Mouse (Mus musculus) cortical plate, adult 2 months (tissue): ENCODE measurements at regions not wholly inside any gene's neighbourhood (a gene's known extent, or its start where the extent isn't known, plus 50 kb on each side); places are given as distances from the start of the nearest gene placed in this dataset.

Experiments used
- H3K27ac ChIP-seq: fragments of 200-500 bp; 2 replicates; pipeline ENCODE4 v1.5.1; 2012; ENCODE audit warnings: low read length, control low read depth, inconsistent platforms; ENCODE audit not compliant: insufficient read depth
- H3K4me1 ChIP-seq: fragments of 200-500 bp; 2 replicates; pipeline ENCODE4 v1.6.1; 2011; ENCODE audit warnings: low read length; ENCODE audit not compliant: control insufficient read depth, insufficient read depth
- H3K4me3 ChIP-seq: fragments of 200-500 bp; 2 replicates; pipeline ENCODE4 v1.5.1; 2011; ENCODE audit warnings: mild to moderate bottlenecking, low read length, control low read depth; ENCODE audit not compliant: insufficient read depth
- CTCF ChIP-seq: fragments of 200-500 bp; IDR thresholded peaks from 2 replicates; pipeline ENCODE4 v1.5.1; 2011; ENCODE audit warnings: mild to moderate bottlenecking, control low read depth, low read length; ENCODE audit not compliant: insufficient read depth; ENCODE audit errors: extremely low read depth
- POLR2A ChIP-seq: fragments of 200-500 bp; IDR thresholded peaks from 2 replicates; pipeline ENCODE4 v1.6.1; 2011; ENCODE audit warnings: mild to moderate bottlenecking, low read length, control low read depth; ENCODE audit not compliant: insufficient read depth; ENCODE audit errors: extremely low read depth

- no peak for TF ChIP-seq CTCF
- TF ChIP-seq POLR2A, result no peak
- no peaks in the 10 kb centered on the region; the same call in 1 of the 2 replicates for H3K4me1 ChIP-seq
- H3K4me3 ChIP-seq, result no peak overlapping the region
- H3K27ac ChIP-seq, result no peak overlapping the region
These were observed 357.3 kb downstream of the Lmx1a start for GRCm38 (mm10) chr1:168046347-168046746.

- H3K27ac ChIP-seq, result no peak overlapping the region
- H3K4me1 ChIP-seq, result no peaks in the 10 kb centered on the region; the same call in 1 of the 2 replicates
- H3K4me3 ChIP-seq, result no peak overlapping the region
- TF ChIP-seq CTCF (no peak), POLR2A (no peak)
These were observed 357.7 kb downstream of the Lmx1a start for GRCm38 (mm10) chr1:168046749-168047148.

GRCm38 (mm10) chr1:168049965-168050364, 360.9 kb downstream of the Lmx1a start:
- no peak overlapping the region for H3K27ac ChIP-seq
- no peaks in the 10 kb centered on the region; the same call in 1 of the 2 replicates for H3K4me1 ChIP-seq
- H3K4me3 ChIP-seq, result no peak overlapping the region
- TF ChIP-seq POLR2A (no peak), CTCF (no peak)

- TF ChIP-seq CTCF (no peak), POLR2A (no peak)
- Histone ChIP-seq H3K27ac (no peak overlapping the region), H3K4me1 (no peaks in the 10 kb centered on the region), H3K4me3 (no peak overlapping the region)
These were observed 367.4 kb downstream of the Lmx1a start for GRCm38 (mm10) chr1:168056479-168056878.

- TF ChIP-seq CTCF (no peak), POLR2A (no peak)
- Histone ChIP-seq H3K27ac (no peak overlapping the region), H3K4me3 (no peak overlapping the region), H3K4me1 (no peaks in the 10 kb centered on the region)
These were observed 368.4 kb downstream of the Lmx1a start for GRCm38 (mm10) chr1:168057479-168057878.

GRCm38 (mm10) chr1:168058769-168059168, 369.7 kb downstream of the Lmx1a start:
- H3K27ac ChIP-seq, result no peak overlapping the region
- H3K4me3 ChIP-seq, result no peak overlapping the region
- TF ChIP-seq POLR2A, result no peak
- TF ChIP-seq CTCF, result no peak
- H3K4me1 ChIP-seq, result no peaks in the 10 kb centered on the region

GRCm38 (mm10) chr1:168064065-168064664, 367.9 kb downstream of the Pbx1 start:
- TF ChIP-seq POLR2A (no peak), CTCF (no peak)
- Histone ChIP-seq H3K27ac (no peak overlapping the region), H3K4me3 (no peak overlapping the region)

GRCm38 (mm10) chr1:168065598-168066041, 366.4 kb downstream of the Pbx1 start:
- Histone ChIP-seq H3K4me3 (no peak overlapping the region), H3K4me1 (no peaks in the 10 kb centered on the region), H3K27ac (no peak overlapping the region)
- no peak for TF ChIP-seq POLR2A
- no peak for TF ChIP-seq CTCF

More at GRCm38 (mm10) chr1:168064065-168064664, 367.9 kb downstream of the Pbx1 start:
- no peaks in the 10 kb centered on the region for H3K4me1 ChIP-seq

- H3K27ac ChIP-seq, result no peak overlapping the region
- TF ChIP-seq CTCF, result no peak
- TF ChIP-seq POLR2A, result no peak
These were observed 365.3 kb downstream of the Pbx1 start for GRCm38 (mm10) chr1:168066810-168067209.

GRCm38 (mm10) chr1:168068003-168068919, 363.8 kb downstream of the Pbx1 start:
- Histone ChIP-seq H3K4me1 (no peaks in the 10 kb centered on the region), H3K4me3 (no peak overlapping the region), H3K27ac (no peak overlapping the region)
- TF ChIP-seq POLR2A (no peak), CTCF (no peak)

More at GRCm38 (mm10) chr1:168066810-168067209, 365.3 kb downstream of the Pbx1 start:
- H3K4me1 ChIP-seq, result no peaks in the 10 kb centered on the region
- no peak overlapping the region for H3K4me3 ChIP-seq
